Mouse (Mus musculus): ENCODE measurements at regions not wholly inside any gene's neighbourhood (a gene's known extent, or its start where the extent isn't known, plus 50 kb on each side); places are given as distances from the start of the nearest gene placed in this dataset.

DNA sequence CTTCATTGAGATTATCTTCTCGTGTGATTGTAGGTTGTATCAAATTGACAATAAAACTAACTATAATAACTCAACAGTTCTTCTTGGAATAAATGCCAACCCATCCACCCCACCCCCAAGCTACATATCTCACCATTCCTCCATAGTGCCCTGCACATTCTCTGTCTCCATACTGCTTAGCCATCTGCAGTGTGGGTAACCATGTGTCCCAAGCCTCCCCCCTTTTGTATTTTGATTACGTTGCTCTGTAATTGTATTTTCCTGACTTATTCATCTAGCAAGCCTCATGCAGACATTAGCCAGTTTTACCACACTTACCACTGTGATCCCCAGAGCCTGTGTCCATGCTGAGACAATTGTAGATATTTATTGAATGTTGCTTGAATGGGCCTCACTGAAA is 129.7 kb upstream of the Smarca2 start:
- no peak for DNase-seq (ENCODE audit: low spot score in 2 of 2)

DNA sequence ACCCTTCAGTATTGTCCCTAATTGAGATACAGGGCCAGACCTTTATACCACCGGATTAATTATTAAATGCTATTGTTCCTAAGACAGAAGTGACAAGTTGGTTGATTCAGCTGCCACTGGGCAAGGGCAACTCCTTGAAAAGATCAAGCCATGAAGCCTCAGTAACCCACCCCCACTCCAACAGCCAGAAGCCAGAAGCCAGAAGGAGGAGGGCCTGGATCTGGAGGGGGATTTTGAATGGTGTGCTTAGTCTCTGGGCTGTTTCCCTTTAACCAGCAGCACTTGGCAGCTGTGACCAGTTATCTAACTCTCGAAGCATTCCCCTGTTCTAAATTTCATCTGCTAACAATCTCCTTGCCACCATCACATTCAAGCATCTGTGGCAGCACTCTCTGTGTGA is 129.1 kb upstream of the Smarca2 start:
- DNase-seq (ENCODE audit: low spot score in 2 of 2) = no peak

DNA sequence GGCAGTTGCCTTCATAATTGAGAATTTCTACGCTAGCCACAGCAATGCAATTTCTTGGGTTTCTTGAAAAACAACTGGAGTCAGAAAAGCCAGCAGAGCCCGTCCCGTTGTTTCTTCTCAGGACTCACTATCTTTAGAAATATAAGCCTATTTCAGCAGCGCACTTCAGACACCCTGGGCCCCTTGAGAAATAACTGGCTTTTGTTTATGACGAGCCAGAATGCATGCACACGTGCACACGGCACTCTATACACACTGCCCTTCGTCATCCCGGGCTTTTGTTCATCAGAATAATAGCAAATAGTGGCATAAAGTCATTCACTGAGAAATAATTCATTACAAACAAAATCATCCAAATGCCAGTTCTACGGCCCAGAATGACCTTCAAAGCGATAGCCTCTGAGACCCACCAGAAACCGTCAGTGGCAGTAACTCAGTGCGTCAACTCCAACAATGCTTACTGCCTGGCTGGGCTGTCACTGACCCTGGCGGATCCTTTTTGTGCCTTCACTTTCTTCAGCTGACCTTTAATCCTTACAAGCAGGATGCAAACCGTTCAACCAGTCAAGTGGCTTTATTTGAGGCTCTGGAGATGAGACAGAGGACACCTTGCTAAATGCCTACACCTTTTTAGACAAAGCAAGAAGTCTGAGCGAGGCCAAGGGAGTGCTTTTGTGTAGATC is 126.7 kb upstream of the Smarca2 start:
- DNase-seq (ENCODE audit: low spot score in 2 of 2) = no peak

DNA sequence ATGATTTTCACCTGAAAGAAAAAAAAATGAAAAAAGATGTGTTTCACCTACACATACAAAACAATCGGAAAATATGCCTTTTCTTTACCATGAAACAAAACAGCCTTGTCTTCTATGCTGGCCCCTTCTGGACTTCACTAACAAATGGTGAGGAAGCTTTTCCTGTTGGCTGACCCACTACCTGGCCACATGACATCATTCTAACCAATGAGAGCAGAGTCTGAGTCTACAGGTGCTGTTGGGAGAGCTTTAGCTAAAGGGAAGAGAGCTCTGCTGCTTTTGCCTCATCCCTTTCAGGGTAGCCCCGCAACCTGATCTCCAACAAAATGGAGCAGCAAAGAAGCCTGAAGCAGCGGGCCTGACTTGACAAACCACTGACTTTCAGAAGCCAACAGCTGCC is 120.5 kb upstream of the Smarca2 start:
- DNase-seq (ENCODE audit: low spot score in 2 of 2) = no peak

DNA sequence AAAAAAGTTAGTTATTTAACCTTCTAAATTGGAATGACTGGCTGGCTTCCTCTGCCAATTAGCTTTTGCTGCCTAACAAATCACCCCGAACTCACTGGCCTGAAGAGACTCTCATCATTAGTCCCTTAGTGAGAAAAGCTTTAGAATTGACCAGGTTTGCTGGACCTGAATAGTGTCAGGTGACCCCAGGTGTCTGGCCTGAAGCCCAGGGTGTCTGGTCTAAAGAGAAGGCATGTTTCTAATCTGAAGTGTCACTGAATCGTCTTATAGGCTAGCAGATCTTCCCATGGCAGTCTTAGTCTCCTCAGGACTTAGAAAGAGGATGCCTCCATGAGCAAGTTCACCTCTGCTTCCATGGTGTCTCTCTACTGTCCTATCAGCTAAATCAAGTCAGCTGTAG is 112.0 kb upstream of the Smarca2 start:
- no peak for DNase-seq (ENCODE audit: low spot score in 2 of 2)

DNA sequence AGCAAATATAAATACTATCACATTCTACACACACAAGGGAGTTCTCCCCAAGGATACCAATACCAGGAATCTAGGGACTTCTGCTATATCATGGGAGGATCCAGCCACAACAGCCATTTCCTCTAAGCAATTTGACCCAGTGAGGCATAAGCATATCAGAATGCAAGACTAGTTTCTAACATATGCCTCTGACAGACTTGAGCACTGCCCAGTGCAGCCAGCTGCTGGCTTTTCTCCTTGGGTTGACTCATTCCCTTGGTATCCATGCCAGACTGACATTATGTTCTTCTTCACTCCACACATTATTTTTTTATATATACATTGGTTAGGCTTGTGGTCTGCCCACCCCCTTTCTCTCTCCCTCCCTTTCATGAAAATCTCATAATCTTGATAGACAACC is 103.8 kb upstream of the Smarca2 start:
- DNase-seq (ENCODE audit: low spot score in 2 of 2) = no peak

DNA sequence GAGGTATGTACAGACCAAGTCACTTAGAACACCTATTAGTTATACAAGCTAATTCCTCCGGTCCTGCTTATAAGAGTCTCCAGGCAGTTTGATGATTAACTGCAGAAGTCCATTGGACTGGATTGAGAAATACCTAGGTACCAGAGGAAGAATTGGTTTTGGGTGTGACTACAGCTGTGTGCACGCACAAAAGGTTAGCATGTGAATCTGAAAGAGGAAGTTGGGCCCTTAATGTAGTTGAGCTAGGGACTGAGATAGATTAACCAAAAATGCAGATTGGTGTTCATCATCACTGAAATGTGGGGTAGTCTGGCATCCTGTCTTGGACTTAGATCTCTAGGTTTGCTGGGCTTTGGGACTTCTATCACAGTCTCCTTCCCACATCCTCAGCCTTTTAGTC is 100.8 kb upstream of the Smarca2 start:
- DNase-seq (ENCODE audit: low spot score in 2 of 2) = no peak

DNA sequence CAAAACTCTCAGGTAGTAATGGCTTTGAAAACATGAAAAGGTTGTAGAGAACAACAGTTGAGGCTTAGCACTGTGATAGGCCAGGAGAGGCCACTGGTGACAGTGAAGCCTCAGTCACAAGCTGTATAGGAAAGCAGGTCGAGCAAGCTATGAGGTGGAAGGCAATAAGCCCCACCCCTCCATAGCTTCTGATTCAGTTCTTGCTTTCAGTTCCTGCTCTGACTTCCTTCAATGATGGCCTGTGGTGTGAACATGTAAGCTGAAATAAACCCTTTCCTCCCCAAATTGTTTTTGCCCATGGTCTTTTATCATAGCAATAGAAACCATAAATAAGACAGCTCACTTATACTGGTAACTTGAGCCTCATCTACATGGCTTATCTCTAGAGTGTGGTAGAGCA is 98.0 kb upstream of the Smarca2 start:
- DNase-seq (ENCODE audit: low spot score in 2 of 2) = no peak

DNA sequence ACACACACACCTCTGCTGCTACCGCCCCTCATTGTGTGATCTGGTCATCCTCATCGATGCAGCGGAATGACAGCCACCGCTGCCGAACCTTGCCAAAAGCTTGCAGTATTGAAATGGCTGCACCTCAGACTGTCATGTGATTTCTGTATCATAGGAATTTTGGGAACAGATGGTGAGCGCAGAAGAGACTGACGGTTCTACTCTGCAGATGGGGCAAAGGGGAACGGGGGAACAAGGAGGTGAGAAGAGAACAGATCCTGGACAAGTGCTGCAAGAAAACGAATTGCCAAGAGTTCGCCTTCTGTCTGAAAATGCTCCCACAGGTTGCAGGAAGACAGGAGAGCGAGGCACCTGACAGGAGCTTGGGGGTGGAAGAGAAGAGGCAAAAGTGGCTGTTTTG is 96.9 kb upstream of the Smarca2 start:
- no peak for DNase-seq (ENCODE audit: low spot score in 2 of 2)

DNA sequence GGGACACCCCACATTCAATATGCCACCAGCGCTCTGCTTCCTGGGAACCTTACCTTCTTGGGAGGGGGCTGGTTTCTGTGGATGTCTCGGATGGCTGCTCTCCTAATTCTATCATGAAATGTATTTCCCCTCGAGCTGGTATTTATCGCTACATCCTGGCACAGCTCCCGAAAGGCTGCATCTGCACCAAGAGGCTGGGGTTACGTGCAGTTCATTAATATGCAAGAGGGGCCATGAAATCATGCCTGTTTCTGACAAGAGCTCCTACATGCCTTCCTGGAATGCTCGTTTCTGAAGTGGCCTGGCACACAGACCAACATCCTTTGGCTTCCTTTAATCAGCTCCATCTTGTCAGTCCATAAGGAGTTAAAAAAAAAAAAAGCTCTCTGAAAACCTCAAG is 96.2 kb upstream of the Smarca2 start:
- no peak for DNase-seq (ENCODE audit: low spot score in 2 of 2)

DNA sequence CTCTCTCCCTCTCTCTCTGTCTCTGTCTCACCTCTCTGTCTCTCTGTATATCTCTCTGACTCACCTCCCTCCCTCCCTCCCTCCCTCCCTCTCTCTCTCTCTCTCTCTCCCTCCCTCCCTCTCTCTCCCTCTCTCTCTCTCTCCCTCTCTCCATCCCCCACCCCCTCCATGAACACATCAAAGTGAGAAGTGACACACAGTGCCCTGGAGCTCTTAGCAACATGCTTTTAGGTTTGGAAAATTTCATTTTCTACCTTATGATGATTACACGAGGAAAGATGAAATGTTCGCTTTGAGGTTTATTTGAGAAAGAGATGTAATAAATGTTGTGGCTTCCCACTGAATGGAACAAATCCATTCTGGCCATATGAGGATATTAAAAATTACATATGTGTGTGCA is 95.6 kb upstream of the Smarca2 start:
- DNase-seq (ENCODE audit: low spot score in 2 of 2) = no peak

DNA sequence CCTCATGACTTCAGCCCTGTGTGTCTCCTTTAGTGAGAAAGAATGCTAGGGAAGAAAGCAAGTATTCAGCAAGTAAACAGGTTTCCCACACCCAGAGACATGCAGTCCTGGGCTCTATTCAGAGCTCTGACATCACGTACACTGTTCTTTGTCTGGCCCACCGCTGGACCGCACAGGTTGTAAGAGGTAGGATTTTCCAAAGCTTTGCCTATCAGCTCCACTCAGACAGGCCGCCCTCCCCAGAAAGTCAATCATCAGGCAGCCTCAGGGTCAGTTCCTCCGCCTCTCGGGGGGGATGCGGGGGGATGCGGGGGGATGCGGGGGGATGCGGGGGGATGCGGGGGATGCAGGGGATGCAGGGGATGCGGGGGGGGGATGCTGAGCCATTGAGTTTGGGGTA is 94.7 kb upstream of the Smarca2 start:
- DNase-seq (ENCODE audit: low spot score in 2 of 2) = no peak

DNA sequence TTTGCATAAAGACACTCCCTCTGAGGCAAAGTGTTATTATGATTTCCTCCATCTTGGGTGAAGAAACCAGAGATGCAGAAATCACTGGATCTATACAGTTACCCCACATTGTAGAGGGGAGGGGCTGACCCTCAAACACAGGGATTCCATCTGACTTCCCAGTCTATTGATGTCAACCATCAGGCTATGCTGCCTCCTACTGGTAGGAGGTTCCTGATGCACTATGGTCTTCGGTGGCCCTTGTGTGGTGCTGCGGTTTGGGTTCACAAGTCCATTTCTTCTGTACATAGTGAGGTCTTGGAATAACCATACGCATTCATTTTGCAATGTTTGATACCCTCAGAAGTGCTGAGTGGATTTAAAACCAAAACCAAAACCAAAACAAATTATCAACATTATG is 94.0 kb upstream of the Smarca2 start:
- no peak for DNase-seq (ENCODE audit: low spot score in 2 of 2)

DNA sequence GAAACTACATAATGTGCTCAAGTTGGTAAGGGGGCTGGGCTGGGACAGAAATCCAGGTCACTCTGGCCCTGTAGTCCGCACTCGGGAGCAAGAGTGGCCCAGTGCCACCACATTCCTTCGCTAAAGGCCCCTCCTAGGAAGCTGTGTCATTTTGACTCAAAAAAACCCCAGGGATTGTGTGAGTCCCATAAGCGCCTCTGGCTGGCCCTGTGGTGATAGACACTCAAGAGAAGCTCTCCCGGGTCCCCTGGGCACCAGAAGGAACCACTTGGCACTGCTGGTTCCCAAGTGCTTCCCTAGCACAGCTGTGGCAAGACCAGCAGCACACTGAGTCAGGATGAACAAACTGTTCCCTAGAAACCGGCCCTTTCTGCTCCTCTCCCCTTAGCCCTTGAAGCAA is 93.1 kb upstream of the Smarca2 start:
- no peak for DNase-seq (ENCODE audit: low spot score in 2 of 2)

DNA sequence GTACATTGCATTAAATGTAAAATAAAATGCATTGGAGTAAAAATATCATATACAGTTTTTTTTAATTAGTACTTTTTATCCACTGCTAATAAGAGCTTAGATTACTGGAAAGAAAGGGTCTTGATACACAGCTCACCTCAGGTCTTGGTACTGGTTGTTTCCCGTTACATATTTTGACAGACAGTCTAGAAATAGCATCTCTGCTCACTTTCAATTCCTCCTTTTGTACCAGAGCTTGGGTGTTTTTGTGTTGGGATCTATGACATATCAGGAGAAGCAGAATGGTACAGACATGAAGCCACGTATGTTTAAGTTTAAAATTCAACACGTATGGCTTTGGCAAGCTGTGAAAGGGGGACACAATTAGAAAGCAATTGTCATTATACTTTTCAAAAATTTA is 80.3 kb upstream of the Smarca2 start:
- DNase-seq (ENCODE audit: low spot score in 2 of 2) = no peak

DNA sequence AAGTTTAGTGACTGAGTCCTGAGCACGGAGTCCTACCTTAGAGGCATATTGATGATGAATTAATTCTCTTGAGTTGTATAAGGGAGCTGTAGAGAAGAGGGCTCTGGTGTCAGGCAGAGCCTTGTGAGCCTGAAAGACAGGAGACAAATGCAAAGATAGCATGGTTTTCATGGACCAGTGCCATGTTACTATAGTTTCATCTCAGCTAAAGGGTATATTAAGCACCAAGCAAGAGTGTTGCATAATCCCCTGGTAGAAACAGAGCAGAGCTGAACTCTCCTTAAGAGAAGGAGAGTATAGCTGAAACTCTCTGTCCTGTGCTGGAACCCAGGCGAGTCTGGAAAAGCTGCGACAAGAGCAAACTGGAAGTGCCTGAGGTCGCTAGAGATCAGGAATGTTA is 73.5 kb upstream of the Smarca2 start:
- DNase-seq (ENCODE audit: low spot score in 2 of 2) = no peak

DNA sequence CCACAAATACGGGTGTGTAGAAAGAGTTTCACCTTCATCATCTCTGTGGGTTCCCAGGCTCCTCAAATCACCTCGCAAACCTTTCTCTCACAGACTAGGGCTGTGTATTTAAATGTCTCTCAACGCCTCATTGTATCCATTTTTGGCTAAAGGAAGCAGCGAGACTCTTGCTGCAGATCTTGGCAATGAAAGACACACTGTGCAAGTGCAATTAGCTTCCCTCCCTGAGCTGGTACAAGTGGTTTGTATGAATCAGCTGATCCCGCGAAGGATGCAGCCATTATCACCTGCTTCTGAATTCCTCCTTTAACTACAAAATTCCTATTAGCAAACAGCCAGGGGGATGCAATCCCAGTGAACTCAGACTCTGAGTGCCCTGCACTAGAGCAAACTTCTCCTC is 72.3 kb upstream of the Smarca2 start:
- DNase-seq (ENCODE audit: low spot score in 2 of 2) = no peak

DNA sequence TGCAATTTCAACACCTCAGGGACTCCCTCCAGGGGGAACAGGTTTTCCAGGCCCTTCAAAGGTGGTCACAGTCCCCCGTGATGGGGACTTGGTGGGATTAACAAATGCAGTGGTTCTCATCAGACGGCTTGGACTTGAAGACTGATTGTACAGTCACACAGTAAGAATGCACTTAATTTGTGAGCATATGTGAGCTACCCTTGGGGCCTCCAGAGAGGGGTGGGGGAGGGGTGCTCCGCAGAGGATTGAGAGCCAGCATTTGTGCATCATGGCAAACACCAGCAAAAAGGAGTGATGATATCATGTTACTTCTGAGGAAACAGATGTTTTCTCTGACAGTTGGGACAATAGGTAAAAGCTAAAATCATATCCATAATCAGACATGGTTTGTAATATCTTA is 59.2 kb upstream of the Smarca2 start:
- DNase-seq (ENCODE audit: low spot score in 2 of 2) = no peak

DNA sequence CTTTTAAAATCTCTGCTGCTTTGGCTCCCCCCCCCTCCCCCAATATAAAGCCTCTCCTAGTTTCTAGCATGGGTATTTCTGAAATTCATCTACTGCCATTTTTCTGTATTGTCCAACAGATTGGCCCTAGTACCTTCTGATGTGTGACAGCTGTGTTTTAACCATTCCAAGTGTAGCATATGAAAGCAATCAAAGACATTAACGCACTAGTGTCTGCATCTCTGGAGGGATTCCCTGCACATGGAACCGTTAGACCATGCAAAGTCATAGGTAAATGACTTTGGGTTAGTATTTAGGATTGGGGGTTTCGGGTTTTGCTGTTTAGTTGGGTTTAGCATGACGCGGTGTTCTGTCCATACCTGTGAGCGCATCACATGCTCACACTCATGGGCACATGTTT is 57.3 kb upstream of the Smarca2 start:
- no peak for DNase-seq (ENCODE audit: low spot score in 2 of 2)

DNA sequence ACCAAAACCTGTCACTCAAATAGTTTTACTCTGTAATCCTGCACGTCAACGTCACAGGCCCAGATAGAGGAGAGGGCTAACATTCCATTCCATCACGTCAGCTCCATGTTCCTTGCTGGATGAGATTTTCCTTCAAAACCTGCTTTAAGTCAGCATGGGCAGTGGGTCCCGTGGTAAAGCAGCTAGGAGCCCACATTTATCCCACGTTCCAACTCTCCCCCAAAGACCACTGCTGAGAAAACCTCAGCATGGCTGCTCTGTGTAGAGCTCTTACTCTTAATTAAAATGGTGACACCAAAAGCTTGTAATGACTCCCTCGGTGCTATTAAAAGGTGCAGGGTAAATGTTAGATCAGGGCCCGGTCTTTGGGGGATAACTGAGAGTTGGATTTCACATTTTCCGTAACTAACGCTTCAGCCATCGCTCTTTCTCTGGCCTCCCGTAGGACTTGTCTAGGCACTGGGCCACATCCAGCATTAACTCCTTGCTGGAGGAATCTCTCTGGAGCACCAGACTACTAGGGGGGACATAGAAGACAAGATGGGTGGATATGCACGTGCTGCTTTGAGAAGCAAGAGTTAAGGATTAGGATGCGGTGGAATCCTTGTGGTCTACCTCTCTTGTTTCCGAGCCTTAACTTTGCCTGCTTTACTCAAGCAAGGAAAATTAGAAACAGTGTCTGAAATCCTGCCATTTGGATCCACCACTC is 56.1 kb upstream of the Smarca2 start:
- DNase-seq (ENCODE audit: low spot score in 2 of 2) = no peak

DNA sequence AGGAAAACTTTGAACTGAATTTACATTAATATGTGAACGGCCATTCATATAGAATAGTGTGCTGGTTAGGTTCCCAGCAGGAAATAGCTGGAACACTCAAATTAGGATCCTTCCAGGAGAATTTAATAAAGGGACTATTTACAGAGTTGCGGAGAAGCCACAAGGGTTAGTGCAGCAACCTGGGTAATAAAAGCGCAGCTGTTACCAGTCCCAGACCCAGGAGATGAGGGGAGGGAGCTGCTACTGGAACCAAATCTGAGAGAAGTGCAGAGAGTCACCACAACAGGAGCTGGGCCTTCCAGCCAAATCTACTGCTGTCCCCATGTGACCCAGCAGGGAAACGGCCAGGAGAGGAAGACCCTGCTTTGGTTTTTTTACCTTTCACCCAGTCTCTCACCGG is 54.6 kb upstream of the Smarca2 start:
- no peak for DNase-seq (ENCODE audit: low spot score in 2 of 2)

Data from spleen, postnatal 4 days (tissue).